Mouse (Mus musculus) small intestine, adult 2 months (tissue): ENCODE data around the gene Tmcc3.

ENCODE experiments used
- CTCF ChIP-seq: fragments of 200-500 bp; IDR thresholded peaks from 2 replicates; pipeline ENCODE4 v1.5.1; 2012; ENCODE audit warnings: low read depth, mild to moderate bottlenecking, control low read depth, inconsistent platforms, low read length, moderate library complexity, mixed read lengths; ENCODE audit not compliant: insufficient replicate concordance, insufficient read length; ENCODE audit errors: extremely low read depth
- POLR2A ChIP-seq: fragments of 200-500 bp; IDR thresholded peaks from 2 replicates; pipeline ENCODE4 v1.6.1; 2012; ENCODE audit warnings: low read depth, mild to moderate bottlenecking, control low read depth, inconsistent platforms, low read length, moderate library complexity

DNA sequence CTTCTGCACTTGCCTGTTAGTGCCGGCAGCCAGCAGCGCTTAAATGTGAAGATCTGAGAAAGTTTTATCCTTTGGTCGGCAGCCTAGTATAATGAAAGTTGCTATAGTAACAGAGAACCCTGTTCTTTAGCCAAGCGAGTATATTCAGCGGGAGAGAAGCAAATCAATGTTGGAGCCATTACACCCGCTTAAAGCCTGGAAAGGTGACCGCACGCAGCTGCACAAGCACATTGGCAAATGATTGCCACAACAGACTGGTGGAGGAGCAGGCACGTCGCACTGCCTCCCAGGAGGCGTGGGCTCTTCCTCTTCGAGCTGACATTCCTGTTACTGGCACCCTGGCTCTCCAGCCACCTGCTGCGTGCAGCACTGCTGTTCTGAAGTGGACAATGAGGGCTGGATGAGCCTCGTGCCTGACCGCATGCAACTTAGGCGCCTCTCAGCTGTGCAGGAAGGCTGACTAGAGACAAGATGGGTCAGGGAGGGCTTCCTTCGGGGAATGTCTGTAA, 273.2 kb downstream of the Tmcc3 start:
- TF ChIP-seq CTCF, result no peak
- TF ChIP-seq POLR2A, result no peak
